Mouse (Mus musculus): ENCODE measurements around the gene Gabpb2. TPM values are rescaled to one million over a fixed set of nuclear protein-coding genes. Genes with fewer than 3 reads are reported as not detected.
"Not testable (repeated sequence)": the region's sequence is repeated elsewhere in the genome, so short reads cannot be mapped to it uniquely, and the experiment has no call there.

The Gabpb2 gene
- total RNA-seq, 4 experiments from 2014 or later = 10.4 to 12.5 (median 12.1) TPM

DNA sequence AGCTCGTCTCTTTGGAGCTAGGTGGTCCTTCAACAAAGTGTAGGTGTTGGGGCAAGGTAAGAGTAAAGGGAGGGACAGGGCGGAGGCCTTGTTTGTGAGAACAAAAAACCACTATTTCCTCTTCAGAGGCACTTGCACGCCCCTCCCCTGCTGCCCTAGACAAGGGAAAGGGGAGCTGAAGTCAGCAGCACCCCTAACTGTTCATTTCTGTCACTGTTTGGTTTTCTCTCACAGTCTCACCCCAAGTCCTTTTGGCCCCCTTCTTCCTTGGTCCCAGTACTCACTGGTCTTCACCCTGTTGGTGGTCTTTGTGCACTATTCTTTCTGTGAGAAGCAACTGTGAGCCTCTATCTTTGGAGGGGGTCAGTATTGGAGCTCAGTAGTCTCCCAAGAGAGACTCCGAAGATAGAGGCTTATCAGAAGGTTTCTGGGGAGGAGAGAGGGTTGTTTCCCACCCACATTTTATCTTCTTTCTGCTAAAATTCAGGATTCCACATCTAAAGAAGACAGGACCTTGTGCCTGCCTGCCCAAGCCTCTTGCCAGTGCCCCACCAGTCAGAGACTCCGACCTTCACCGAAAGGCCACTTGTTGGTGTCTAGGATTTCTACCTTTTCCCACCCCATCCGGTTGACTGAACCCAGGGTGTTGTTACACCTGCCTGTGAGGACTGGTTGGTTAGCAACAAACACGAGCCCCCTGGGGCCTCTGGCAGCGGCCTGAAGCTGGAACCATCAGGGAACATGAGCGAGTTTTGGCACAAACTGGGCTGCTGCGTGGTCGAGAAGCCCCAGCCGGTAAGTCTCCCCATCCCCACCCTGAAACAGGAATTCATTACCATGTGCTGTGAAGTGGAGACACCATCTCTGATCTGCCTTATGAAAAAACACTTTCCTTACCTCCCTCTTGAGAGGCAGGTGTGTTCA, 13.8 kb upstream of the Gabpb2 start, which contains the start of gene Mllt11:
Mllt11 (minus strand) TSS at position 874 of the 924 bp plus-strand sequence.
- no peak for DNase-seq (ENCODE audit: low spot score in 2 of 2)

DNA sequence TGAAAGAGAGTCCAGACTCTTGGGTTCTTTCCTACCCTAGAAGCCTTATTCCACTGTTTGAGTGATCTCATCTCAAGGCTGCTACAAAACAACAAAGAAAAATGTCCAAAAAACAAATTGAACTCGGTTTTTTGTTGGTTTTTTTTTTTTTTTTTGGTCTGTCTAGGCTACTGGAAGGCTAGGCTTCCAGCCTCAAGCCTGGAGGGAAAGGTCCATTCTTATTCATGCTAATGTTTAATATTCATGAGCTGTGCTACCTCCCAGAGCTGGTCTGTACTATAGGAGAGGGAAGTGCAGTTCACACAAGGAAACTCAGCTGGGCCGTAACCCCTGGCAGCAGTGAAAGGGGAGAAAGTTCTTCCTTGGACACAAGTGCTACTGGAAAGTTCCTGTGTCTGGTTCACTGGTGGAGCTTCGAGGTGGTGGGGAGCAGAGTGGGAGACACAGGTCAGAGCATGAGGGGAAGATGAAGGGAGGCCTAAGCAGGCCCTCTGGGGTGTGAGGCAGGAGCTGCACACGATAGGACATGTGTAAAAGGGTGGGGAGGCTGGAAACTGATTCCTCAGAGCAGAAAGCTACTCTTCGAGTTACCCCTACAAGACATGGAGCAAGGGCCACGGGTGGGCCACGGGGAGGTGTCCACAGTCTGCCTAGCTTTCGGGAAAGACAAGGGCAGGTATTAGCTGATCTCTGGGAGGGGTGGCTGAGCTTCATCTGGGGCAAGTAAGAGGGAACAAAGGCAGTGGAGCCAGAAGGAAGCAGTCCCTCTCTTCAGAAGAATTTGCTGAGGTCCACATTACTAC, 13.0 kb upstream of the Gabpb2 start:
- no peak for DNase-seq (ENCODE audit: low spot score in 2 of 2)

DNA sequence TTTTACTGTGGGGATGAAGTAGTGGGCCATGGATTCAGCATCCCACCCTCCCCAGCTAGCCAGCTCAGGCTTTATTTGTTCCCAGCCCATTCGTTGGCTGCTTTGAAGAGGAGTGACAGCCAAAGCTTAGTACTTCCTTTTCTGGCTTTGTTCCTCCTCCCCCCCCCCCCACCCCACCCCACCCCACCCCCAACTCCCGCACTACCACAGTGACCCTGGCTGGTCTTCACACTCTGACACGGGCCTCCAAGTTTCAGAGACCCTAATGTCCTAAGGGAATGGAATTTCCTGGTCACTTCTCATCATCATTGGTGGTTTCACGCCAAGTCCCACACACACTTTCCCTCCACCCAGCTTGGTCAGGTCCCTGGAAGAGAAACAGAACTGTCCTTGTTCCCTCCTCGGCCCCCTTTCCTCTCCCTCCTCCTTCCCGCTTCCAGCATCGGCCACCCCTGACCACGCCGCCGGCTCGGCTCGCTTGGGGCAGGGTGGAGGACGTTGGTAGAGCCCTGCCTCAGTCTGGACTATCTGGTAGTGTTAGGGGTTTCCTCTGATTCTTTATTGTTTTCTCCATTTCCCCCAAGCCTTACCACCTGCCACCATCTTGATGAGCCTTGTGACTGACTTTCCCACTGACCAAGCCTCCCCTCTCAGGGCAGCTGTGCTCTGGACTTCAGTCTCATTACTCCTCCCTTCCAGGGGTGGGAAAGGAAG, 12.2 kb upstream of the Gabpb2 start:
- DNase-seq (ENCODE audit: low spot score in 2 of 2) = peak in 1 of 2 experiments; percentile 63

DNA sequence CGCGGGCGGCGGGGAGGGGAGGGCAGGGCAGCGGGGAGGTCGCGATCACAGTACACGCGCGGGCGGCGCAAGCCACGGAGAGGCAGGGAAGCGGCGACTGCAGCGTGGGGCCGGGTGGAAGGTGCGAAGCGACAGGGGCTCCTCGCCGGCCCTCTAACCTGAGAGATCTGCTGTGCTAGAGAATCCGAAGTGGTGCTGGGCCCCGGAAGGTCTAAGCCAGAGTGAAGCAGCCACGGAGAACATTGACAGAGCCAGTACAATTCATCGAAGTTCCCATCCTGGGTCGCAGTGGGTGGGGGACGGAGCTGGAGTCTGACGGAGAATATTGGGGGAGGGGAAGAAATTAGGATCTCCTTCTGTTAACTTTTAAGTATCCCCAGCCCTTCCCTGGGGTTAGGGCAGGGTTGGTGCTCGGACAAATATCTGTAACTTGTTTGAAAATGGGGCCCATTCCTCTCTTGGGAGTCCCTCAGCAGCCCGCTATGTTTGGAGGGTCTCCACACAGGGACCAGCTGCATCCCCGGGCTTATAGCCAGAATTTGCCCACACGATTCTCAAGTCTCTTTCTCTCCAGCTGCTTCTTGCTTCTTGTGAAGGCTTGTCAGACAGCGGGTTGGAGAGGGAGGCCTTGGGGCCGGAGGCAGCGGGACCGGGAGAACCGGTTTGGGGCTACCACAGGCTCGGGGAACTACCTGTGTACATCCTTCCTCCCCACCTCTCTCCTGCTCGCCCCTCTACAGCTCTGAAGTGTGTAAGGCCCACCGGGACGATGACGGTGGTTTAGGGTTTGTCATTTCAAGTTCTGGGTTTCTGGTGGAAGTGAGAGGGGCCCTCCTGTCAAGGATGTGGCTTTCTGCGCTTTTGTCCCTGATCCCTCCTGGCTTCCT, 11.4 kb upstream of the Gabpb2 start:
- peak; percentile 45 to 74 for DNase-seq (ENCODE audit: low spot score in 2 of 2)

DNA sequence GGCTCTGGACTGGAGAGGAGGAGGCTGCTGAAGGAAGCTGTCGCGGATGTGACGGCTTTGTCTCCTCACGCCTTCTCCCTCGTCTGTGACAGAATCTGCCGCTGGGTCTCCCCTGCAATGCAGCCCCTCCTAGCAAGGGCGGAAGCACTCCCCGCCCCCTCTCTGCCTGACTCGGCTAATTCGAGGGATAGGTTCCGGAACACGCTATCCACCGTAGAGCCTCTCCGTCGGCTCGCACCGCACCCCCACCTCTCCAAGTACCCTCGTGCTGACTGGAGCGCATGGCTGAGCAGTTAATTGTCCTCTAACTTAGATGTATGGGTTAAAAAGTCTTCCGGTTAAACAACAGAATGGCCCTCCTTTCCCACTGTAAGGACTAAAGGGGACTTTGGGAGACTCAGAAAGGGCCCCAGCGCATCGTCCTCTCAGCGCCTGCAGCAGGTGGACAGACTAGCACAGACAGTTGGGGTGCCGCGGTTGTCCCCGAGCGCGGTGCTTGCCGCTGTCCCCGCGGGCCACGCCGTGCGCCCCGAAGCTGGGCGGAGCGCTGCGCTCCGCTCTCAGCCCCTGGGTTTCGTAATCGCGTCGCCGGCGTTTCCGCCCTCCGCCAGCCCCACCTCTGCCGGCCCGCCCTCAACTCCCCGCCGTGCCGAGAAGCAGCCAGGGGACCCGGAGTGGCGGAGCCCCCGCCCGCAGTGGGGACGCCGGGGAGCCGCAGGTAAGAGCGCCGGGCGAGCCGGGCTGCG, 10.6 kb upstream of the Gabpb2 start, which contains the start of gene Cdc42se1:
Cdc42se1 (plus strand) TSS at position 585 of the 746 bp plus-strand sequence.
- DNase-seq (ENCODE audit: low spot score in 2 of 2) = peak; percentile 75 to 89

DNA sequence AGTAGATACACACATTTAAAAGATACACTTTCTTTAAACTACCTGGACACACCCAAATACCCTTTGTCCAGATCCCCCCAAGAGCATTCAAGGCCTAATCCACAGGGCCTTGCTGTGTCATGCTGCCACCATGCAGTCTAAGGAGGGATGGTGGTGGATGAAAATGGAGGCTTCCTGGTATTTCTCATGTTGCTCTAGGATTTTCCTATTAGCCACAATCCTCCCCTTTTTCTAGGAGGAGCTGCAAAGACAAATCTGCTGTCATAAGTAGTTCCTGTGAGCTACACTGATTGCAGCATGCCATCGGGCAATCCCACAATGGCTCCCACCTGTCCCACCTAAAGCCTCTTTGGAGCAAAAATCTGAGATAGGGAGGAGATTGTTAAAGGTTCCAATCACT, 9.5 kb upstream of the Gabpb2 start:
- DNase-seq (ENCODE audit: low spot score in 2 of 2) = no peak

DNA sequence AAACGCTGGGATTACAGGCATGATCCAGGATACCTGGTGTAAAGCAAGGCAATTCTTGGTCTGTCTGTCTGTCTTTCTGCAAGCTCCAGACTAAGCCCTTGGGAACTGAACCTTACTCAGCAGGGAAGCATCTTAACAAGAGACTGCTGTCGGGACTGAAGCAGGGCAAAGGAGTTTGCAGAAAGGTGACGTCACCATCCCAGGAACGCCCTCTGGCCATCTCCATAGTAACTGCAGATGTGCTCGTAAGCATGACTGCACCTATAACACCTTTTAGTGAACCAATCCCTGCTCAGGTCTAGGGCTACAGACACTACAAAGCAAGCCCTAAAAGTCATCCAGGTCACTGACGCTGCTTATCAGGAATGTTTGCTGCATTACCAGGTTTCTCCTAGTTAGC, 6.6 kb upstream of the Gabpb2 start:
- DNase-seq (ENCODE audit: low spot score in 2 of 2) = no peak

DNA sequence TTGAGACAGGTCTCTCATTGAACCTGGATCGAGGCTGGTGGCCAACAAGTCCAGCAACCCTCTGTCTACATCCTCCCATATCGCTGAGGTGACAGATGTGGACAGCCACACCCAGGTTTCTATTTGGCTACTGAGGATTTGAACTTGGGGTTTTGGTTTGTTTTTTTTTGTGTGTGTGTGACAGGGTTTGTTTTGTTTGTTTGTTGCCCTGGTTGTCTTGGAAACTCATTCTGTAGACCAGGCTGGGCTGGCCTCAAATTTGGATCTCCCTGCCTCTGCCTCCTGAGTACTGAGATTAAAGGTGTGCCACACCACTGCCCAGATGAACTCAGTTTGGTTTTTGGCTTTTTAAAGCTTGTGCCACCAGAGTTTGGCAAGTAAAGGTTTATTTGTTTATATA, 5.3 kb upstream of the Gabpb2 start:
- DNase-seq (ENCODE audit: low spot score in 2 of 2) = no peak

DNA sequence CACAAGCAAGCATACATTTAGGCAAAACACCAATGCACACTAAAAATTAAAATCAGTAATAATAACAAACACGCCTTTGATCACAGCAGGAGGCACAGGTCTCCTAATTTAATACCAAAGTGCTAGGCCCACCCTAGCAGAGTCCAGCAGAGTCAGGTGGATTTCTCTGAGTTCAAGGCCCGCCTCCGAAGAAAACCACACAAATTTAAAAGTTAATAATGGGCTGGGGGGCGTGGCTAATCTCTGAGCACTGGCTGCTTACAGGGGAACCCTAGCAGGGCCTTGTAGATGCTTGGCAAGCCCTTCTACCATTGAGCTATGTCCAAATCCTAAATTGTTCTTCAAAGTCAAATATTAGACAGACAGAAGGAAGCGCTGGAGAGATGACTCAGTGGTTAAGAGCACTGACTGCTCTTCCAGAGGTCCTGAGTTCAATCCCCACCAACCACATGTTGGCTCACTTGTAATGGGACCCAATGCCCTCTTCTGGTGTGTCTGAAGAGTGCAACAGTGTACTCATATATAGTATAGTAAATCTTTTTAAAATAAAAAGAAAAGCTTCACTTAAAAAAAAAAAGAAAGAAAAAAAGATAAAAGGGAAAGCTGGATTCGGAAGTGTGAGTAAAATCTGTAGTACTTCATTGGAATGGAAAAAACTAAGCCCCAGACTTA, 886 bp upstream of the Gabpb2 start:
- no peak for DNase-seq (ENCODE audit: low spot score in 2 of 2)

DNA sequence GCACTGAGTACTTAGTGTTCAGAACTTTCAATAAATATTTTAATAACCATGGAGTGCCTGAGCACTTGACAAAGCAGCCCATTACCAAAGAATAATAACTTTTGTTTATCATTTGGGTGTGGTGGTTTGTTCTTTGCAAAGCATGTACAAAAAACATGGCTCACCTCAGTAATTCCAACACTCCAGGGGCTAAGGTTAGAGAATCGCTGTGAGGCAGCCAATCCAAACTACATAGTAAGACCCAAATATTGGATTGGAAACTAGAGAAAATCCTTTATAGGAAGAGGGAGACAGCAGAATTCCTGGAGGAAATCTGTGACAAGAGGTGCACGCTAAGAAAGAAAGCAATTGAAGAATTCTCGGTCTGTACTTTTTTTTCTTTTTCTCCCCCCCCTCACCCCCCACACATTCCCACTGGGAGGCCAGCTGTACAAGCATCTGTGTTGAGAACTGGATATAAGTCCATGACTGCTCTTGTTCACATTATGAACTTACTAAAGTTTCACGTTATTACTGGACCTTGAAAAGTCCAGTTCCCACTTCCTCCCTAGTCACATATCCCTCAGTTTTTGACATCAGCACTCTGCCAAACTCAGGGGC, 961 bp downstream of the Gabpb2 start:
- no peak for DNase-seq (ENCODE audit: low spot score in 2 of 2)

DNA sequence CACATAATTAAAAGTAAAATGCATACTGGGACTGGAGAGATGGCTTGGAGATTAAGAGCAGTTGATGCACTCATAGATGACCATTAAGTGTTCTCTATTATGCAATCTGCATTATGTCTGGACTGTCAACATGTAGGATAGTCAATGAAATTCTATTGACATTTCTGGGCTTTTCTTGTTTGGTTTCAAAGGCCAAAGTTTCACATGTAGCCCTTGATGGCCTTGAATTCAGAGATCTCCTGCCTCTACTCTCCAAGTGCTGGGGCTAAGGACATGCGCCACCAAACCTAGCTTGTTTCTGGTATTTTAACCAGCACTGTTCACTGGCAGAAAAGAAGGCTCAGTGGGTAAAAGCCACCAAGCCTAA, 4.1 kb downstream of the Gabpb2 start:
- no peak for DNase-seq (ENCODE audit: low spot score in 2 of 2)

DNA sequence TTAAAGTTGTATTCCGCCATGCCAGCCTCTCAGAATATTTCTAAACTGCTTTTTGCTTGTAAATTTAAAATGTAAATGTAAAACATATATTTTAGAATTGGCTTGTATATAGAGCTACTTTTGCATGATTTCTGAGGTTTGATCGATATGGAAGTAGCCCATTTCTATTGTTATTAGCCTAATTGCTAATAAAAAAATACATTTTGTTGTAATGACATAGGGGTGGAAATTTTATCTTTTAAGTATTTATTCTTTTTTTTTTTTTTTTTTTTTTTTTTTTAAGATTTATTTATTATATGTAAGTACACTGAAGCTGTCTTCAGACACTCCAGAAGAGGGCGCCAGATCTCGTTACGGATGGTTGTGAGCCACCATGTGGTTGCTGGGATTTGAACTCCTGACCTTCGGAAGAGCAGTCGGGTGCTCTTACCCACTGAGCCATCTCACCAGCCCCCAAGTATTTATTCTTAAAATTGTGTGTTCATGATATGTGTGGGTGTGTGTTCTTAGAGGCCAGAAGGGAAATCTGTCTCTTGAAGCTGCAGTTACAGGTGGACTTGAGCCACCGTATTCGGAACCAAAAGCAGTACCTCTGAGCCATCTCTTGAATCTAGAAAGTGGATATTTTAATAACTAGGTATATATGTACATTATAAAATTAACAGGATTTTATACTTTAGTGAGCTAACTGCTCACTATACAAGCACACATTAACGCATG, 4.7 kb downstream of the Gabpb2 start:
- not testable (repeated sequence) for DNase-seq (ENCODE audit: low spot score in 2 of 2)

DNA sequence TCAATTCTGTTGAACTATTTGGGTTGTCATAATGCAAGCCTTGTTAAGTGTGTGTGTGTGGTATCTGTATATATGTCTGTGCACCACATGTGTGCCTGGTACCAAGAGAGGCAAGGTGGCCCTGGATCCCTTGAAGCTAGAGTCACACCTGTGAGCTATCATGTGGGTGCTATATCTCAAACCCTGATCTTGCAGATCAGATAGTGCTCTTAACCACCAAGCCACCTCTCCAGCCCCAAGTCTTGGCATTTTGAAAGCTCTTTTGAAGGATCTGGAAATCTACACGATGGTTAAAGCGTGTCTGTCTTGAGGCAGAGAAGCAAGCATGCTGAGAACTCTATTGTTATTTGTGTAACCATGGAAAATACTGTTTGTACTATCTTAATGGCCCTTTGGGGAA, 7.1 kb downstream of the Gabpb2 start:
- no peak for DNase-seq (ENCODE audit: low spot score in 2 of 2)

DNA sequence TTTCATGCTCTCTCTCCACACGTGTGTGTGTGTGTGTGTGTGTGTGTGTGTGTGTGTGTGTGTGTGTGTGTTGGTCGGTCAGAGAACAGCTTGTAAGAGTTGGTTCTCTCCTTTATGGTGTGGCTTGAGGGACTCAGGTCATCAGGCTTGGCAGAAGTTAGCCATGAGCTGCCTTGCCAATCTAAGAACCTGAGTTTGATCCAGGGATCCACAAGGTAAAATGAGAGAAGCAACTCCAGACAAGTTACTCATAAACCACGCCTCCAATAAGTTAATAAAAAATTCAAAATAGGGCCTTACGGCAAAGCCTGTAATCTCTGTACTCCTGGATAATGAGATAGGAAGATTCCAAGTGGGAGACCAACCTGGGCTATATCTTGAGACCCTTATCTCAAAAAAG, 9.4 kb downstream of the Gabpb2 start:
- DNase-seq (ENCODE audit: low spot score in 2 of 2) = no peak

DNA sequence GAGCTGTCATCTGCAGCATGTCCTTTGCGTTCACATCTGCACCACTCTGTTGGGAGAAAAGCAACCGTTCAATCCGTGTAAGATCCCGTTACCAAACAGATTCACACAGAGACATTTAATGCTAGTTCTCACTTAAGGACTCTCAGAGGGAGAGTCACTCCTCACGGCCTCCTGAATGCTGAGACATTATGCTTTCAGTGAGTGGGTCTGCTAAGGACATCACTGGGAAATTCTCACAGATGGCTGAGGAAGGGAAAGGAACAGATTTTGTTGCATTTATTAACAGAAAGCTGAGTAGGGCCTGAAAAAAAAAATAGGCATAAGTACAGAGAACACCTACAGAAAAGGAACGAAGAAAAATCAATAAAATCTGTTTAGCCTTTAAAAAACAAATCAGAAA, 13.8 kb downstream of the Gabpb2 start:
- DNase-seq (ENCODE audit: low spot score in 2 of 2) = no peak

DNA sequence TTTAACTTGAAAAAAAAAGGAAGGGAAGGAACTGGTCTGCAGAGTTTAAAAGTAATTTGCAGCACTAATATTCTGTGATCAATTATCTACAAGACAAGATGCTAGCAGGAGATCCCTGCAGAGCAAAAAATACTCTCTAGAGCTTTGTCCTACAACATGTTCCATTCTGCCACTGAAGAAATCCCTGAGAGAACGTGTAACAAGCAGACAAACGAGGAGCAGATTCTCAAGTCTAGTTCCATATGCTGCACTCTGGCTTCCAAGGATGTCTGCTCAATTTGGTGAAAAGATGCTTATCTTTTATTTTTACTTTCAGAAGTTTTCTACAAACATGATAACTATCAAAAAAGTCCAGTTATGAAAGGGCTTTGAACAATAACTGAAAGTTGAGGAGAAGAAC, 17.2 kb downstream of the Gabpb2 start:
- no peak for DNase-seq (ENCODE audit: low spot score in 2 of 2)

DNA sequence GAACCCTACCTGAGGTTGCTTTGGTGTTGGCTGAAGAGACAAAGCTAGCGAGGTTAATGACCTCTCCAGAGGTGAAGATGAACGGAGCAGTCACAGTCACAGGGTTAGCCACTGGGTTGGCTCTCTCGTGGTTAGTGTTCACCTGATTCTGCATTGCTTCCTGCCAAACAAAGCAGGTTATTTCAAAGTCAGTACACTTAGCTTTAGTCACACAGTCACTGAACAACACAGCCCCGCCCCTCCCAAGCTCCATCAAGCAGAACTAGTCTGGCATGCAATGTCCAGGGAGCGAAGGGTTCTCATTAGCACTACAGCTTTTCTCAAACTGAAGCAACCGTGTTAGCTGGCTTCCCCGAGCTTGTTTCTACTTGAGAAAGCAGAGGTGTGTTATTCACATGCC, 17.6 kb downstream of the Gabpb2 start:
- no peak for DNase-seq (ENCODE audit: low spot score in 2 of 2)

DNA sequence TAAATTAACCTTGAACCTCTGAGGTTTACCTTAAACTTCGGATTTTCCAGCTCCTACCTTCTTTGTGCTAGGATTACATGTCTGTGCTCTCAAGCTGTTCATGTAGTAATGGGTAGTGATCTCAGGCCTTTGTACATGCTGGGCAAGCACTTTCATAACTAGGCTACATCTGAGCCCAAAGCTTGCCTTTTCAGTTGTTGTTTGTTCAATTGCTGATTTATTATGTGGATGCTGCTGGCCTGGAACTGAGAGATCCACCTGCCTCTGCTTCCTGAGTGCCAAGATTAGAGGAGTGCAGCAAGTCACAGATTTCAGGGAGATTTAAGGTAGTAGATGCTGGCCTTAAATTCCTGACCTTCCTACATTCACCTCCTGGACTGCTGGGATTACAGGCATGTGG, 18.6 kb downstream of the Gabpb2 start:
- DNase-seq (ENCODE audit: low spot score in 2 of 2) = no peak
